Mouse (Mus musculus): ENCODE results near the gene Amer1. TPM values are rescaled to one million over a fixed set of nuclear protein-coding genes. Genes with fewer than 3 reads are reported as not detected.

Amer1 gene
- polyA plus RNA-seq, 1 experiment: not detected

DNA sequence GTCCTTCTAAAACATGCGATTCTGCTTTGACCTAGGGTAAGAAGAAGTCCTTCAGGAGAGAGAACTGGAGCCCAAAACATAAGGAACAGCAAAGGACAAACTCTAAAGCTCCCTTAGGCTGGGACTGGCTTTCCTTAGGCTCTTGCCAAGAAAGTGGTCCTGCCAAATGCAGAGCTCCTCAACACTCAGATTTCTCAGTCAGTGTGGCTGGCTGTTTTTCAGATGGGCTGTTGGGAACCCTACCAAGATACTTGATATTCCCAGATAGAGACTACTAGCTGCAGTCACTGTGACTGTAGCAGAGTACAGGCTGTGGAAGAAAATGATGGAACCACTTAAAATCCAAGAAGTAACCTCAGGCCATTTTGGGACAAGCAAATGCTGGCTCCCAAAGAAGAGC, 7.4 kb downstream of the Amer1 start:
- no peaks in the 10 kb centered on the region for H3K4me1 ChIP-seq (ENCODE audit: control insufficient read depth, insufficient read depth, low read length)
- TF ChIP-seq POLR2A (IDR thresholded peaks at IDR 0.05; ENCODE audit: insufficient read depth, low read depth, low read length): no peak
- TF ChIP-seq CTCF (IDR thresholded peaks at IDR 0.05; ENCODE audit: insufficient read depth, low read depth, low read length): no peak
- WGBS: 74% methylated on average over 1 of the region's 1 CpGs
- no peak overlapping the region for H3K27ac ChIP-seq (ENCODE audit: insufficient read depth, low read depth, low read length)
- no peak overlapping the region for H3K4me3 ChIP-seq (ENCODE audit: insufficient read depth, low read depth, low read length)

DNA sequence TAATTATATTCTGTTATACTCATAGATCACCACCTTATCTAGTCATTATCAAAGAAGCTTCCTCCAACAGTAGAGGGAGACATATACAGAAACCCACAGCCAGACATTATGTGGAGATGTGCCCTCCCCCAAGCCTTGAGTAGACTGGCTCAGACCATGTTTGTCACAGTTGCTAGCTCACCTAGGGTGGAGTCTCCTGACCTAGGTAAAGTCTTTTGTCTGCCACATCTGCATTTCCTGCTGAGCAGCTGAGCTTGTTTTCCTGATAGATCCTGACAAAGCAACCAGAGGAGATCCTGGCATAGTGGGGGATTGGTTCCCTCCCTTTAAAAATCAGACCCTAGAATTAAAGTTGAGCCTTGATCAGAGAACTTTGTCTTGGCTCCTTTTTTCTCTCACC, 71.6 kb downstream of the Amer1 start:
- Histone ChIP-seq H3K4me3 (ENCODE audit: insufficient read depth, low read depth, low read length) (no peak overlapping the region), H3K4me1 (ENCODE audit: control insufficient read depth, insufficient read depth, low read length) (no peaks in the 10 kb centered on the region), H3K27ac (ENCODE audit: insufficient read depth, low read depth, low read length) (no peak overlapping the region)
- no peak for TF ChIP-seq CTCF (IDR thresholded peaks at IDR 0.05; ENCODE audit: insufficient read depth, low read depth, low read length)
- no peak for TF ChIP-seq POLR2A (IDR thresholded peaks at IDR 0.05; ENCODE audit: insufficient read depth, low read depth, low read length)

Other genes with a start within 250 kb of the Amer1 start
- gene Arhgef9, start 248.0 kb downstream of the Amer1 start, polyA plus RNA-seq (2012; ENCODE audit: insufficient read depth, insufficient read length, low replicate concordance, missing spikeins): 190 TPM in 1 of 2 replicates, not detected in the other
- not detected in 2 replicates for gene Asb12, start 113.1 kb upstream of the Amer1 start, polyA plus RNA-seq (2012; ENCODE audit: insufficient read depth, insufficient read length, low replicate concordance, missing spikeins)
- gene Pfn5, start 113.2 kb upstream of the Amer1 start, polyA plus RNA-seq (2012; ENCODE audit: insufficient read depth, insufficient read length, low replicate concordance, missing spikeins): not detected in 2 replicates
- gene Zc4h2, start 213.6 kb upstream of the Amer1 start, polyA plus RNA-seq (2012; ENCODE audit: insufficient read depth, insufficient read length, low replicate concordance, missing spikeins): not detected in 2 replicates

Measured in olfactory bulb, adult 2 months (tissue).